Mouse (Mus musculus) midbrain, postnatal 0 days (tissue): ENCODE data around the gene Crybg3. TPM values are rescaled to one million over a fixed set of nuclear protein-coding genes. Genes with fewer than 3 reads are reported as not detected.

Source experiments
- ATAC-seq: fragments of 200-750 bp; cut with Nextera tagmentation; 2 replicates; pipeline ENCODE4 v1.8.0; 2017; ENCODE audit warnings: moderate number of reproducible peaks, mild to moderate bottlenecking, moderate TSS enrichment, moderate library complexity; ENCODE audit not compliant: low FRiP score
- DNase-seq: peaks from one replicate; pipeline ENCODE4 v3.0.0-alpha.2; 2015; ENCODE audit warnings: low spot score
- H3K27ac ChIP-seq: fragments of 300-500 bp; sonication (generic); 2 replicates; pipeline ENCODE4 v1.5.1; 2014; ENCODE audit warnings: low read depth, mild to moderate bottlenecking, low read length, mixed read lengths
- H3K27me3 ChIP-seq: fragments of 300-500 bp; sonication (generic); 2 replicates; pipeline ENCODE4 v1.6.1; 2014; ENCODE audit warnings: low read length, control low read depth, mixed read lengths; ENCODE audit not compliant: insufficient read depth
- H3K36me3 ChIP-seq: fragments of 300-500 bp; sonication (generic); 2 replicates; pipeline ENCODE4 v1.6.1; 2014; ENCODE audit warnings: low read length, control low read depth, mixed read lengths; ENCODE audit not compliant: insufficient read depth
- H3K4me1 ChIP-seq: fragments of 300-500 bp; sonication (generic); 2 replicates; pipeline ENCODE4 v1.6.1; 2014; ENCODE audit warnings: mild to moderate bottlenecking, control low read depth, antibody characterized with exemption, low read length, mixed read lengths; ENCODE audit not compliant: insufficient read depth
- H3K4me2 ChIP-seq: fragments of 300-500 bp; sonication (generic); 2 replicates; pipeline ENCODE4 v1.6.1; 2014; ENCODE audit warnings: low read depth, mild to moderate bottlenecking, low read length, mixed read lengths; ENCODE audit not compliant: poor library complexity, severe bottlenecking
- H3K4me3 ChIP-seq: fragments of 300-500 bp; sonication (generic); 2 replicates; pipeline ENCODE4 v1.5.1; 2014; ENCODE audit warnings: low read depth, mild to moderate bottlenecking, low read length, moderate library complexity
- H3K9ac ChIP-seq: fragments of 300-500 bp; sonication (generic); replicated peaks from 2 replicates; pipeline ENCODE4 v1.6.1; 2014; ENCODE audit warnings: mild to moderate bottlenecking, low read length, moderate library complexity, mixed read lengths; ENCODE audit not compliant: poor library complexity, severe bottlenecking
- H3K9me3 ChIP-seq: fragments of 300-500 bp; sonication (generic); 2 replicates; pipeline ENCODE4 v1.6.1; 2016; ENCODE audit warnings: low read length, control low read depth
- CTCF ChIP-seq: IDR thresholded peaks from 2 replicates; pipeline ENCODE4 v1.5.1; 2016; ENCODE audit warnings: antibody characterized with exemption, mild to moderate bottlenecking
- WGBS: fragments of 180-500 bp; shearing (Covaris S2); extraction: QIAGEN DNeasy Blood & Tissue Kit; methylation state at CpG from one replicate; pipeline ENCODE4 v1.1.7; 2014; 5-methylcytosine and 5-hydroxymethylcytosine counted together
- polyA plus RNA-seq: library from polyadenylated mRNA; unstranded; fragments of >200 nt; fragmentation: Nextera tagmentation; extraction: Ambion mirVana; gene quantifications from 2 replicates; pipeline ENCODE4 v1.2.1, GENCODE M21; 2015
- total RNA-seq: library from RNA; depleted of rRNA; stranded (reverse); fragments of >200 nt; gene quantifications from 2 replicates; pipeline ENCODE4 v1.2.3, GENCODE M21; 2014

Crybg3 gene
- total and polyA plus RNA-seq, 2 experiments from 2014 or later: 1.1 to 4.0 TPM

DNA sequence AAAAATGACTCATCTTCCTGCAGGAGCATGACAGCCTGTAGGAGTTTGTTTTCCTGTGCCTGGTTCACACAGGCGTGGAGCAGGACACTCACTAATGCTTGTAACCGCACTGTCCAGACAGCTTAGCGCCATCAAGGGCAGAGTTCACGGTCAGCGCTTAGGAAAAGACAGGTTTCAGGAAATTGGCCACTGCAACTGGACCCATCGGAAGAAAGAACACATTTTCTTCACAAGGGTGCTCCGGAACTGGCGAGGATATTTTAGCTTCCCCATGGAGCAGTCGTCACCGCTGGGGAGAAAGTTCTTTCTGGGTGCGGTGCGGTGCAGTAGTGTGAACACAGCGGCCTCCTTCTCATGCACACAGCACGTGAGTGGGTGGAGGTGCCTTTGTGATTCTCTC, 107.6 kb downstream of the Crybg3 start:
- H3K36me3 ChIP-seq: 0 out of 2 replicates have a peak, but pooled peaks cover 4% of the 10 kb centered on the region
- no peak overlapping the region for H3K4me2 ChIP-seq
- no peak for TF ChIP-seq CTCF
- no peaks in the 10 kb centered on the region for H3K4me1 ChIP-seq
- 92% methylated on average over 14 of the region's 14 CpGs for WGBS
- H3K9me3 ChIP-seq: no peaks in the 10 kb centered on the region
- no peaks in the 10 kb centered on the region for H3K27me3 ChIP-seq
- no peak overlapping the region for H3K4me3 ChIP-seq
- H3K9ac ChIP-seq: no peak overlapping the region
- ATAC-seq (no peak), DNase-seq (no peak)
- no peak overlapping the region for H3K27ac ChIP-seq

DNA sequence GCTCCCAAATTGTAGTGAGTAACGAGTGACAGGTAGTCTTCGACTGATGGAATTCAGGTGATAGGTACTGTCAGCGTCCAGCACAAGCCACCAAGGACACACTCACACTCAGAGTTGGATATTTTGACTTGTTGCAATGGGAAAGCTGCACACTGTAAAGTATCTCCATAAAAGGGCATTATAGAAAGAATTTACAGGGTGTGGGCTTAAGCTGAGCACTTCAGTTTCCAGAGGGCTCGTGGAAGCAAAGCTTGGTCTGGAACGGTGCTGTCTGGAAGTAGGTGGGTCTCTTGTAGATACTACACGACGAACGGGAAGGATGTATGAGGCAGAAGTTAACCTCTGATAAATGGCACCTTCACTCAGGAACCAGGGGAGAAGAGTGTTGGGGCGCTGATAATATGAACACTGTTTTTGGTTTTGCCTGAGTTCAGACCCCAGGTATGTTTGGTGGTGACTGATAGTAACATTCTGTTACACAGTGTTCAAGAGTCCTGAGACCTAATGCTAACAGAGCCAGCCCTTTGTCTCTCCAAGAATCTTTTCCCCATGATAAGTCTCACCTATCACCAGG, 112.7 kb downstream of the Crybg3 start:
- Histone ChIP-seq H3K4me2 (no peak overlapping the region), H3K9ac (no peak overlapping the region), H3K4me3 (no peak overlapping the region), H3K27me3 (no peaks in the 10 kb centered on the region), H3K4me1 (no peaks in the 10 kb centered on the region), H3K9me3 (no peaks in the 10 kb centered on the region), H3K27ac (no peak overlapping the region), H3K36me3 (peaks cover 14% of the 10 kb centered on the region)
- 96% methylated on average over 9 of the region's 9 CpGs for WGBS
- no peak for DNase-seq
- no peak for ATAC-seq
- no peak for TF ChIP-seq CTCF

DNA sequence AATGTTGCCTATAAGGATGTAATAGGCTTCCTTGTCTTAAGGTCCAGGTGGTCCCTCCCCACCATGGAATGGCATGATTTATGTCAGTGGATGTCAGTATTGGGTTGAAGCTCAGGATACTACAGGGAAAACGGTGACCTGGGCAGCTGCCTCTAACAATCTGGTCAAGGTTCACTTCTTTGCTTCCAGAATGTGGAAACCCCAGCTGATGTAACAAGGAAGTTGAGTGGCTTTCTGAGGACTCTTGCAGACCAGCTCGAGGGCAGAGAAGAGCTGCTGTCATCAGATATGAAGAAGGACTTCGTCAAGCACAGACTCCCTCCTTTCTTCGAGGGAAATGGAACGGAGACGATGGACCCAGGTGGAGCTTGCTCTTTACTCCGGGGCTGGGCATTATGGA, 113.5 kb downstream of the Crybg3 start:
- Histone ChIP-seq H3K4me1 (no peaks in the 10 kb centered on the region), H3K27ac (no peak overlapping the region), H3K4me3 (no peak overlapping the region), H3K27me3 (no peaks in the 10 kb centered on the region), H3K4me2 (no peak overlapping the region), H3K36me3 (peaks cover 15% of the 10 kb centered on the region), H3K9ac (no peak overlapping the region), H3K9me3 (no peaks in the 10 kb centered on the region)
- WGBS: 91% methylated on average over 7 of the region's 7 CpGs
- ATAC-seq: no peak
- no peak for TF ChIP-seq CTCF
- DNase-seq: no peak

DNA sequence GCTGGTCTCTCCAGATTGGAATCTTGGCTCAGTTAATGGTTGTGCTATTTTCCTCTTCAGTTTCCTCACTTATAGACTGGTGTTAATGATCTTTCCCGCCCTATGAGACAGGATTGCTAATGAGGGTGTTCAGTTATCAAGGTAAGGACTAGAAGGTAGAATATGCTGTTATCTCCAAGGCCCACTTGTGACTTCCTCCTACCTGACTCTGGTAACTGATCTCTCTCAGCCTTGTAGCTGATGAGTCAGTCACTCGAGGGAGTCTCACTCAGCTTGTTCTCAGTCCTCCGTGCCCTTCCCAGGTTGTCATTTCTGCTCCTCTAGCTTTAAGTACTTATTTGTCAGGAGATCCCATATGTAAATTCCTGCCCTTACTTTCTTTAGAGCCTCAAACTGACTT, 122.8 kb downstream of the Crybg3 start:
- ATAC-seq (no peak), DNase-seq (no peak)
- Histone ChIP-seq H3K4me2 (no peak overlapping the region), H3K27me3 (no peaks in the 10 kb centered on the region), H3K4me1 (no peaks in the 10 kb centered on the region), H3K36me3 (0 out of 2 replicates have a peak, but pooled peaks cover under 1% of the 10 kb centered on the region), H3K27ac (no peak overlapping the region), H3K4me3 (no peak overlapping the region), H3K9me3 (no peaks in the 10 kb centered on the region), H3K9ac (no peak overlapping the region)
- TF ChIP-seq CTCF: no peak
- 93% methylated on average over 3 of the region's 3 CpGs for WGBS

DNA sequence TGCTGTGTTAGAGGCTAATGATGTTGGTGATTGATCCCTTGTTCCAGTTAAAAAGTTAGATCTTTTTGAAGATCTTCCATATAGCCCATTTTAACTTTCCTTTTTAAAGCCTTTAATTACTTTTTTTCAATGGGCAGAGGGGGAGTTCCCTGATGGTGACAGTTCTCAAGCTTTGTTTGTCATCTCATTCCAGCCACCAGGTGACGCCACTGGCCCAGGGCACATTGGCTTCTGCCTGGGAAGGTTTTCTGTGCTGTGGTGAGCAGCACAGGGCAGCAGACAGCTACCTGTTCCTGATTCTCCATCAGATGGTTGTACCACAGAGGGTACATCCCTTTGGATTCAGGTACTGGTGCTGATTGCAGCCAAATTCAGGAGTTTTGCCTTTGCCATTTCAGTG, 126.0 kb downstream of the Crybg3 start:
- Histone ChIP-seq H3K4me1 (peaks cover 3% of the 10 kb centered on the region; the same call in 1 of the 2 replicates), H3K36me3 (no peaks in the 10 kb centered on the region), H3K4me3 (no peak overlapping the region), H3K27me3 (no peaks in the 10 kb centered on the region), H3K27ac (no peak overlapping the region), H3K9ac (no peak overlapping the region), H3K4me2 (no peak overlapping the region), H3K9me3 (no peaks in the 10 kb centered on the region)
- 24% methylated on average over 1 of the region's 1 CpGs for WGBS
- ATAC-seq (no peak), DNase-seq (peak; percentile 39)
- peak; percentile 84 for TF ChIP-seq CTCF

DNA sequence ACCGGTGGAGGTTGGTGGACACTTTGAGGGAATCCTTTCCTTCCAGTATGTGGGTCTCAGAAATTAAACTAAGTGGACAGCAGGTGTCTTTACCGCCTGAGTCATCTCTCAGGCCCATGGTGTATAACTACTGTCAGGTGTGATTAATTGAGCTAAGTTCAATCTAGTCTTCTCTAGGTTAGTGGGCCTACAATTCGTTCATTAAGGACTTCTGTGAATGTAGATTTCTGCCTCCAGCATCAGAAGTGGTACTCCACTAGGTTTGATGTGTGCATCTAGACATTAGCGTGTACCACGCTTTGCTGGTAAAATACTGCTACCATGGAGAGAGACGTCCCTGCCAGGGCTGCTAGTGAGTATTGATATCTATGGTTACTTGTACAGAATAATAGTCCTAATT, 128.2 kb downstream of the Crybg3 start:
- no peak overlapping the region for H3K9ac ChIP-seq
- H3K27me3 ChIP-seq: no peaks in the 10 kb centered on the region
- WGBS: 54% methylated on average over 6 of the region's 6 CpGs
- H3K4me2 ChIP-seq: peak overlapping the region; percentile 70
- no peak for TF ChIP-seq CTCF
- no peak for DNase-seq
- no peak overlapping the region for H3K27ac ChIP-seq
- no peaks in the 10 kb centered on the region for H3K9me3 ChIP-seq
- H3K4me1 ChIP-seq: peaks cover 3% of the 10 kb centered on the region; the same call in 1 of the 2 replicates
- H3K4me3 ChIP-seq: peak overlapping the region; percentile 76
- ATAC-seq: no peak
- H3K36me3 ChIP-seq: no peaks in the 10 kb centered on the region
